Mouse (Mus musculus) stomach, postnatal 0 days (tissue): ENCODE results near the gene Abcc3. TPM values are rescaled to one million over a fixed set of nuclear protein-coding genes. Genes with fewer than 3 reads are reported as not detected.

Experiments used
- ATAC-seq: fragments of 200-750 bp; cut with Nextera tagmentation; 2 replicates; pipeline ENCODE4 v1.8.0; 2017; ENCODE audit not compliant: low FRiP score, low TSS enrichment
- DNase-seq: peaks from one replicate; pipeline ENCODE4 v3.0.0-alpha.2; 2016; ENCODE audit warnings: low spot score
- H3K27ac ChIP-seq: fragments of 300-500 bp; sonication (generic); replicated peaks from 2 replicates; pipeline ENCODE4 v1.5.1; 2014; ENCODE audit warnings: mild to moderate bottlenecking, control low read depth
- H3K27me3 ChIP-seq: fragments of 300-500 bp; sonication (generic); 2 replicates; pipeline ENCODE4 v1.6.1; 2014; ENCODE audit warnings: low read length; ENCODE audit not compliant: control insufficient read depth, insufficient read depth
- H3K36me3 ChIP-seq: fragments of 300-500 bp; sonication (generic); 2 replicates; pipeline ENCODE4 v1.6.1; 2014; ENCODE audit warnings: low read length, mixed read lengths; ENCODE audit not compliant: control insufficient read depth, insufficient read depth
- H3K4me1 ChIP-seq: fragments of 300-500 bp; sonication (generic); replicated peaks from 2 replicates; pipeline ENCODE4 v1.6.1; 2014; ENCODE audit warnings: antibody characterized with exemption; ENCODE audit not compliant: control insufficient read depth, insufficient read depth
- H3K4me2 ChIP-seq: fragments of 300-500 bp; sonication (generic); replicated peaks from 2 replicates; pipeline ENCODE4 v1.6.1; 2014; ENCODE audit warnings: low read depth, mild to moderate bottlenecking, control low read depth, moderate library complexity
- H3K4me3 ChIP-seq: fragments of 300-500 bp; sonication (generic); 2 replicates; pipeline ENCODE4 v1.5.1; 2014; ENCODE audit warnings: low read depth, low read length, control low read depth
- H3K9ac ChIP-seq: fragments of 300-500 bp; sonication (generic); 2 replicates; pipeline ENCODE4 v1.6.1; 2014; ENCODE audit warnings: mild to moderate bottlenecking, low read length, control low read depth, mixed read lengths
- H3K9me3 ChIP-seq: fragments of 300-500 bp; sonication (generic); 2 replicates; pipeline ENCODE4 v1.6.1; 2016; ENCODE audit warnings: low read length; ENCODE audit not compliant: control insufficient read depth
- CTCF ChIP-seq: IDR thresholded peaks from 2 replicates; pipeline ENCODE4 v1.5.1; 2016; ENCODE audit warnings: antibody characterized with exemption, low read depth, mild to moderate bottlenecking, moderate library complexity
- EP300 ChIP-seq: optimal IDR thresholded peaks from 2 replicates; pipeline ENCODE3; 2016; ENCODE audit warnings: antibody characterized with exemption
- WGBS: fragments of 180-500 bp; shearing (Covaris S2); extraction: QIAGEN DNeasy Blood & Tissue Kit; methylation state at CpG from one replicate; pipeline ENCODE4 v1.1.7; 2014; 5-methylcytosine and 5-hydroxymethylcytosine counted together
- polyA plus RNA-seq: library from polyadenylated mRNA; unstranded; fragments of >200 nt; fragmentation: Nextera tagmentation; extraction: Ambion mirVana; gene quantifications from 2 replicates; pipeline ENCODE4 v1.2.1, GENCODE M21; 2015

Abcc3 gene
- polyA plus RNA-seq, 1 experiment from 2014 or later: 25.3 TPM

DNA sequence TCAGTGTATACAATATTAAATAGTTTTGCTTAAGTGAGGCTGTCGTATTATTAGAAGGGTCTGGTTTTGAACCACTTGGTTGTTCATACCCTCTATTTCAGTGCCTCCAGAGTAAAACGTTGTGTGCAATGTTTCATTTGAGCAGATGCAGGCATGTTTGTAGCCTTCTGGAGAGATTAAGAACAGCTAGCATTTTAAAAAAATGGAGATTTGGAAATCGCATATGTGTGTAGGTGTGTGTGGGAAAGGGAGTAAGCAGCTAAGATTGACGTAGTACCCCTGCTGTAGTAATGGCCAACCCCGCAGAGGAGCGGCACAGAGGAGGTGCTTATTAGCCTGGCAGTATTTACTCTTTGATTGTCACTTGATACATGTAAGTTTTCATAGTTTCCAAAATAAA lies 60.1 kb downstream of the Abcc3 start:
- 64% methylated on average over 6 of the region's 6 CpGs for WGBS
- DNase-seq: no peak
- H3K4me3 ChIP-seq: no peak overlapping the region
- no peak for ATAC-seq
- H3K4me1 ChIP-seq: no peaks in the 10 kb centered on the region
- no peaks in the 10 kb centered on the region for H3K9me3 ChIP-seq
- H3K27me3 ChIP-seq: no peaks in the 10 kb centered on the region
- TF ChIP-seq EP300 (no peak), CTCF (no peak)
- 0 out of 2 replicates have a peak, but pooled peaks cover 3% of the 10 kb centered on the region for H3K36me3 ChIP-seq
- H3K27ac ChIP-seq: no peak overlapping the region
- H3K4me2 ChIP-seq: no peak overlapping the region
- H3K9ac ChIP-seq: no peak overlapping the region

DNA sequence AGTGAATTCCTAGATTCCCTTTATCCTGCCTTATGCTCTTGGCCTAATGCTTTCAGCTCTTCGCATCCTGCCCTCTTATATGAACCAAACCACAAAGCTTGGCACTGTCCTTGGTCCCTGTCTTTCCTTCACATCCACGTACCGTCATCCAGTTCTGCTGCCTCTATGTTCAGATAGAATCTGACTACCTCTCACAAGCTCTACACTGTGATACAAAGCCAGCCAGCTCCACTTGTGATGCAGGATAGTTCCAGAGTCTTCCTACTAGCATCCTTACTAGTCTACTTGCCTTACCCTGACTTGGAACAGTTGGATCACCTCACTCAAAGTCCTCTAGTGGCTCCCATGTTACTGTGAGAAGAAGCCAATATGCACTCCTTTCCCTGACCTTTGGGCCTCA lies 62.6 kb downstream of the Abcc3 start:
- DNase-seq (no peak), ATAC-seq (no peak)
- Histone ChIP-seq H3K27ac (0 out of 2 replicates have a peak overlapping the region, but pooled peaks have one; percentile 20), H3K36me3 (no peaks in the 10 kb centered on the region), H3K27me3 (no peaks in the 10 kb centered on the region), H3K4me2 (no peak overlapping the region), H3K9ac (no peak overlapping the region), H3K4me3 (no peak overlapping the region), H3K9me3 (no peaks in the 10 kb centered on the region), H3K4me1 (peaks cover 4% of the 10 kb centered on the region; the same call in 1 of the 2 replicates)
- TF ChIP-seq EP300 (no peak), CTCF (no peak)
- 78% methylated on average over 3 of the region's 3 CpGs for WGBS

DNA sequence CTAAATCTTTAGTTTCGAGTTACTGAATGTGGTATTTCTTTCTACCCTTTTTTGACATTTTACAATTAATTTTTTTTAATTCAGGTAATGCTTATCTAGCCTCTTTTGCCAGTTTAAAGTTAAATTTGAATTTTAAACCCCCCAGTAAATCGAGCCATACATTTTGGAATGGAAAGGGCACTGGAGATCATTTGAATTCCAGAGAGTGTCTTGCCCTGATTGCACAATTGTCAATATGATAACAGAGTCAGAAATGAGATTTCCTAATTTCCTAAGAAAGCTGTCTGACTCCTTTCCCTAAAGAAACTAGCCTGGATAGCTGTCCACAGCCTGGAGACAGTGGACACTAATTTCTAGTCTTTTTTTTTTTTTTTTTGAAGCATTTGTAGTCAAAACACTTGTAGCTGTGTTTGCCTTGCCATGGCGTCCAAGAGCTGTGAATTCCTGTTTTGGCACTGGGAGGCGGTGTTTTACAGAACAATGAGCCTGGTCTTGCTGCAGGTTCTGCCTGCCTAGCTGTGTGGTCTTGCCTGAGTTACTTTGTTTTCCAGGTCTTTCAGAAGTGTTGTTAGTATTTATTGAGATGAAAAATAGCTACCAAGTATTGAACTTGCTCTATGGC lies 63.4 kb downstream of the Abcc3 start:
- DNase-seq: peak; percentile 66
- Histone ChIP-seq H3K9ac (no peak overlapping the region), H3K27ac (no peak overlapping the region; the same call in 1 of the 2 replicates), H3K4me1 (peaks cover 4% of the 10 kb centered on the region; the same call in 1 of the 2 replicates), H3K4me3 (no peak overlapping the region), H3K36me3 (no peaks in the 10 kb centered on the region), H3K9me3 (no peaks in the 10 kb centered on the region), H3K27me3 (no peaks in the 10 kb centered on the region), H3K4me2 (peak overlapping the region; percentile 1; the same call in 1 of the 2 replicates)
- 36% methylated on average over 4 of the region's 4 CpGs for WGBS
- ATAC-seq: no peak
- no peak for TF ChIP-seq EP300
- TF ChIP-seq CTCF: peak; percentile 74

DNA sequence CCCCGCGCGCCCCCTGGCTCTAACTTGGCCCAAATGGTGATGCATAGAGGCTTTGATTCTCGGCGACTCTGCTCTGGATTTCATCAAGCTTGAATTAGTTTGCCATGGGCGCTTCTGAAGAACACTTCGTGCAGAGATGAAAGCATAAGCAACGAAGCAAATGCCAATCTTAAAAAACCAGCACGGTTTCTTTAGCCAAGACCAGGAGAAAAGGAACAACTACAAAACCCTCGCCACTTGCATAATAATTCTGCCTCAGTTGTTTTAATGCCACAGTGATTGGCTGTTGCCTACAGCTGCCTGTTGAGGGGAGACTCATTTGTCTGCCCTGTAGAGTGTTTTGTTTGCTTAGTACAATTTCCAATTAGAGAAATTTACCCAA lies 64.2 kb downstream of the Abcc3 start:
- 3% methylated on average over 10 of the region's 10 CpGs for WGBS
- DNase-seq (no peak), ATAC-seq (no peak)
- Histone ChIP-seq H3K9ac (peak overlapping the region; percentile 95), H3K4me2 (peak overlapping the region; percentile 80), H3K36me3 (no peaks in the 10 kb centered on the region), H3K4me1 (peaks cover 4% of the 10 kb centered on the region; the same call in 1 of the 2 replicates), H3K9me3 (no peaks in the 10 kb centered on the region), H3K27me3 (no peaks in the 10 kb centered on the region), H3K4me3 (peak overlapping the region; percentile 68), H3K27ac (peak overlapping the region; percentile 99)
- 0 out of 2 replicates have a peak, but pooled peaks have one; percentile 0 for TF ChIP-seq CTCF
- no peak for TF ChIP-seq EP300

DNA sequence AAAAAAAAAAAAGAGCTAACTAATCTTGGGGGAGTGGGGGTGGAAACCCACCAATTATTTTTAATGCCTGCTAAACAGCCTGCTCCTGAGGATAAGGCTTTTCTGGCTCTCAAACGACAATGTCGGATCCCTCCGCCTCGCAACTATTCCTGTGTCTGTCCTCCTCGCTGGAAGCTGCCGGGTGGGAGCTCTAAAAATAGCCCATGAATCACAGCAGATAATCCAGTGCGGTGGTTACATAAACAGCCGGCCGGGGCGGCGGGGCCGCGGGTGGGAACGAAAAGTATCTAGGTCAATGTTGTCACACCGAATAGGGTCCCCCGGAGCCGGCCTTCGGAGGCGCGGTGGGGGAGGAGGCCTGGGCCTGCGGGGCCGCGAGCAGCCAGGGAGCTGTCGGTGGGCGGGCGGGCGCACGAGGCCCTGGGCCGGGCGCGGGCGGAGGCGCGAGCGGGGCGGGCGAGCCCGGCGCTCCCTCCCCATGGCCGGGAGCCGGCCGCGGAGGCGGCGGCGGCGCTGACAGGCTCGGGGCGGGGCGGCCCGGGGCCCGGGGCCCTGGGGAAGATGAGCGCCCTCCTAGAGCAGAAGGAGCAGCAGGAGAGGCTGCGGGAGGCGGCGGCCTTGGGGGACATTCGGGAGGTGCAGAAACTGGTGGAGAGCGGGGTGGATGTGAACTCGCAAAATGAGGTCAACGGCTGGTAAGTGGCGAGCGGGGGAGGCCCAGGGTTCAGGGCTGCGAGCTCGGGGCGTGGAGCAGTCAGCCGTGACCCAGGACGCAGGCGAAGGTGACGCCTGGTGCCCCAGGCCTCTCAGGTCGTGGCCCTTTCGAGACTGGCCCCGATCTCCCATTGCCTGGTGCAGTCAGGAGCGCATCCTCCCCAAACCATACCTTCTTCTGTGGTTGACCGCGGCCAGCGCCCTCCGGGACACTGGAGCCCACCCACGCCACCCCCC lies 64.8 kb downstream of the Abcc3 start, which contains the start of gene Ankrd40:
Gene Ankrd40 (plus strand): TSS at position 309 of the 951 bp plus-strand sequence.
- DNase-seq: peak; percentile 94
- under 1% methylated on average over 62 of the region's 78 CpGs for WGBS
- H3K9me3 ChIP-seq: no peaks in the 10 kb centered on the region
- peak within 1 kb of the TSS; percentile 68 for H3K4me3 ChIP-seq
- H3K27ac ChIP-seq: peak within 1 kb of the TSS; percentile 99
- H3K9ac ChIP-seq: peak within 1 kb of the TSS; percentile 95
- H3K4me2 ChIP-seq: peak within 1 kb of the TSS; percentile 80
- no peaks in the 10 kb centered on the region for H3K27me3 ChIP-seq
- H3K36me3 ChIP-seq: no peaks in the 10 kb centered on the region
- H3K4me1 ChIP-seq: peaks cover 4% of the 10 kb centered on the region; the same call in 1 of the 2 replicates
- peak; percentile 90 for ATAC-seq
- TF ChIP-seq EP300 (peak; percentile 92), CTCF (0 out of 2 replicates have a peak, but pooled peaks have one; percentile 1)
